Mouse (Mus musculus): ENCODE data around the gene Samhd1. TPM values are rescaled to one million over a fixed set of nuclear protein-coding genes. Genes with fewer than 3 reads are reported as not detected.
A peak's percentile ranks its signal among the peaks of the same experiment; 100 is the strongest.

The Samhd1 gene
- total RNA-seq, 2 experiments from 2014 or later, result 15.8 to 16.0 TPM

- no peak for DNase-seq
These were observed 1.1 kb upstream of the Samhd1 start for GRCm38 (mm10) chr2:157136176-157136575.

GRCm38 (mm10) chr2:157135529-157136120, 560 bp upstream of the Samhd1 start:
- DNase-seq, result no peak

- DNase-seq, result no peak
These were observed 560 bp downstream of the Samhd1 start for GRCm38 (mm10) chr2:157134479-157134931.

GRCm38 (mm10) chr2:157133769-157134478, 1.1 kb downstream of the Samhd1 start:
- DNase-seq, result no peak

- no peak for DNase-seq
These were observed 2.2 kb downstream of the Samhd1 start for GRCm38 (mm10) chr2:157132686-157133540.

- no peak for DNase-seq
These were observed 3.0 kb downstream of the Samhd1 start for GRCm38 (mm10) chr2:157132086-157132485.

GRCm38 (mm10) chr2:157130813-157131514, 4.1 kb downstream of the Samhd1 start:
- no peak for DNase-seq

GRCm38 (mm10) chr2:157129601-157130164, 5.4 kb downstream of the Samhd1 start:
- DNase-seq, result no peak

GRCm38 (mm10) chr2:157129096-157129495, 6.0 kb downstream of the Samhd1 start:
- no peak for DNase-seq

- peak in 1 of 2 experiments; percentile 11 for DNase-seq
These were observed 7.0 kb downstream of the Samhd1 start for GRCm38 (mm10) chr2:157128072-157128471.

GRCm38 (mm10) chr2:157127370-157127769, 7.7 kb downstream of the Samhd1 start:
- DNase-seq, result no peak

- DNase-seq, result no peak
These were observed 9.8 kb downstream of the Samhd1 start for GRCm38 (mm10) chr2:157125246-157125645.

- DNase-seq, result no peak
These were observed 13.3 kb downstream of the Samhd1 start for GRCm38 (mm10) chr2:157121766-157122165.

GRCm38 (mm10) chr2:157119075-157119474, 16.0 kb downstream of the Samhd1 start:
- no peak for DNase-seq

GRCm38 (mm10) chr2:157118556-157118955, 16.5 kb downstream of the Samhd1 start:
- no peak for DNase-seq

- no peak for DNase-seq
These were observed 18.1 kb downstream of the Samhd1 start for GRCm38 (mm10) chr2:157116964-157117363.

GRCm38 (mm10) chr2:157108236-157108635, 26.8 kb downstream of the Samhd1 start:
- DNase-seq, result no peak

- no peak for DNase-seq
These were observed 30.6 kb downstream of the Samhd1 start for GRCm38 (mm10) chr2:157104454-157104853.

- DNase-seq, result no peak
These were observed 32.8 kb downstream of the Samhd1 start for GRCm38 (mm10) chr2:157102256-157102655.

GRCm38 (mm10) chr2:157101650-157102049, 33.4 kb downstream of the Samhd1 start:
- DNase-seq, result no peak

- no peak for DNase-seq
These were observed 34.8 kb downstream of the Samhd1 start for GRCm38 (mm10) chr2:157100319-157100605.
